Mouse (Mus musculus) midbrain, embryonic 11.5 days (tissue): Measurements from ENCODE around the gene Psmd2. TPM values are rescaled to one million over a fixed set of nuclear protein-coding genes. Genes with fewer than 3 reads are reported as not detected.
A peak's percentile ranks its signal among the peaks of the same experiment; 100 is the strongest.

Source experiments
- ATAC-seq: fragments of 200-750 bp; cut with Nextera tagmentation; 2 replicates; pipeline ENCODE4 v1.8.0; 2017; ENCODE audit warnings: moderate TSS enrichment, moderate library complexity; ENCODE audit not compliant: low FRiP score
- DNase-seq: peaks from one replicate; pipeline ENCODE4 v3.0.0; 2015; ENCODE audit warnings: low spot score; ENCODE audit errors: missing footprints
- H3K27ac ChIP-seq: fragments of 300-500 bp; sonication (generic); 2 replicates; pipeline ENCODE4 v1.5.1; 2014; ENCODE audit warnings: low read depth, low read length
- H3K27me3 ChIP-seq: fragments of 300-500 bp; sonication (generic); 2 replicates; pipeline ENCODE4 v1.6.1; 2014; ENCODE audit warnings: mild to moderate bottlenecking, low read length, moderate library complexity, mixed read lengths; ENCODE audit not compliant: control insufficient read depth, insufficient read depth
- H3K36me3 ChIP-seq: fragments of 300-500 bp; sonication (generic); 2 replicates; pipeline ENCODE4 v1.6.1; 2014; ENCODE audit warnings: mild to moderate bottlenecking, low read length, moderate library complexity, mixed read lengths; ENCODE audit not compliant: control insufficient read depth, insufficient read depth
- H3K4me1 ChIP-seq: fragments of 300-500 bp; sonication (generic); 2 replicates; pipeline ENCODE4 v1.6.1; 2014; ENCODE audit warnings: low read length; ENCODE audit not compliant: control insufficient read depth, insufficient read depth
- H3K4me2 ChIP-seq: fragments of 300-500 bp; sonication (generic); 2 replicates; pipeline ENCODE4 v1.6.1; 2014; ENCODE audit warnings: mild to moderate bottlenecking, moderate library complexity
- H3K4me3 ChIP-seq: fragments of 300-500 bp; sonication (generic); 2 replicates; pipeline ENCODE4 v1.5.1; 2014; ENCODE audit warnings: low read depth, low read length
- H3K9ac ChIP-seq: fragments of 300-500 bp; sonication (generic); 2 replicates; pipeline ENCODE4 v1.6.1; 2014; ENCODE audit warnings: low read length
- H3K9me3 ChIP-seq: fragments of 300-500 bp; sonication (generic); 2 replicates; pipeline ENCODE4 v1.6.1; 2016; ENCODE audit warnings: low read length; ENCODE audit not compliant: control insufficient read depth
- WGBS: fragments of 180-500 bp; shearing (Covaris S2); extraction: QIAGEN DNeasy Blood & Tissue Kit; methylation state at CpG from one replicate; pipeline ENCODE4 v1.1.7; 2014; 5-methylcytosine and 5-hydroxymethylcytosine counted together
- polyA plus RNA-seq: library from polyadenylated mRNA; unstranded; fragments of >200 nt; fragmentation: Nextera tagmentation; extraction: Ambion mirVana; gene quantifications from 2 replicates; pipeline ENCODE4 v1.2.1, GENCODE M21; 2014

Gene Psmd2
- polyA plus RNA-seq, 1 experiment from 2014 or later: 474 TPM

GRCm38 (mm10) chr16:20673706-20674303 lies 22.4 kb downstream of the Psmd2 start:
- DNase-seq: peak; percentile 85
- Histone ChIP-seq H3K4me3 (peak overlapping the region; percentile 99), H3K27ac (no peak overlapping the region; the same call in 1 of the 2 replicates), H3K4me1 (peaks cover 15% of the 10 kb centered on the region), H3K27me3 (no peaks in the 10 kb centered on the region), H3K4me2 (peak overlapping the region; percentile 96), H3K9ac (peak overlapping the region; percentile 95), H3K9me3 (no peaks in the 10 kb centered on the region), H3K36me3 (peaks cover 29% of the 10 kb centered on the region)
- WGBS: 20% methylated on average over 14 of the region's 14 CpGs
- ATAC-seq: no peak

- Histone ChIP-seq H3K27me3 (no peaks in the 10 kb centered on the region), H3K9me3 (no peaks in the 10 kb centered on the region), H3K36me3 (peaks cover 42% of the 10 kb centered on the region), H3K27ac (no peak overlapping the region), H3K4me2 (no peak overlapping the region), H3K9ac (peak overlapping the region; percentile 16; the same call in 1 of the 2 replicates), H3K4me1 (peaks cover 15% of the 10 kb centered on the region), H3K4me3 (no peak overlapping the region)
- no peak for ATAC-seq
- 90% methylated on average over 6 of the region's 6 CpGs for WGBS
- no peak for DNase-seq
Observed at GRCm38 (mm10) chr16:20675213-20675612, 23.8 kb downstream of the Psmd2 start.

- Histone ChIP-seq H3K27ac (no peak overlapping the region), H3K4me3 (no peak overlapping the region), H3K9me3 (no peaks in the 10 kb centered on the region), H3K36me3 (peaks cover 52% of the 10 kb centered on the region), H3K9ac (no peak overlapping the region), H3K4me1 (peaks cover 15% of the 10 kb centered on the region), H3K27me3 (no peaks in the 10 kb centered on the region), H3K4me2 (no peak overlapping the region)
- DNase-seq: peak; percentile 72
- WGBS: 90% methylated on average over 4 of the region's 4 CpGs
- no peak for ATAC-seq
Observed at GRCm38 (mm10) chr16:20676702-20677101, 25.2 kb downstream of the Psmd2 start.

GRCm38 (mm10) chr16:20677380-20677779 lies 25.9 kb downstream of the Psmd2 start:
- Histone ChIP-seq H3K4me2 (no peak overlapping the region), H3K27me3 (no peaks in the 10 kb centered on the region), H3K9me3 (no peaks in the 10 kb centered on the region), H3K36me3 (peaks cover 57% of the 10 kb centered on the region), H3K4me1 (peaks cover 15% of the 10 kb centered on the region), H3K9ac (no peak overlapping the region), H3K27ac (no peak overlapping the region), H3K4me3 (no peak overlapping the region)
- peak; percentile 47 for DNase-seq
- WGBS: 92% methylated on average over 5 of the region's 5 CpGs
- ATAC-seq: no peak

GRCm38 (mm10) chr16:20677974-20678675 lies 26.7 kb downstream of the Psmd2 start:
- Histone ChIP-seq H3K4me3 (no peak overlapping the region), H3K36me3 (peaks cover 65% of the 10 kb centered on the region), H3K27ac (no peak overlapping the region), H3K9ac (no peak overlapping the region), H3K4me2 (no peak overlapping the region), H3K9me3 (no peaks in the 10 kb centered on the region), H3K27me3 (no peaks in the 10 kb centered on the region), H3K4me1 (peaks cover 15% of the 10 kb centered on the region)
- ATAC-seq (no peak), DNase-seq (peak; percentile 47)
- WGBS: 84% methylated on average over 10 of the region's 10 CpGs

- Histone ChIP-seq H3K9me3 (no peaks in the 10 kb centered on the region), H3K27ac (no peak overlapping the region), H3K36me3 (peaks cover 37% of the 10 kb centered on the region), H3K4me2 (no peak overlapping the region), H3K27me3 (no peaks in the 10 kb centered on the region), H3K4me1 (peaks cover 18% of the 10 kb centered on the region), H3K4me3 (no peak overlapping the region), H3K9ac (no peak overlapping the region)
- no peak for DNase-seq
- 95% methylated on average over 3 of the region's 3 CpGs for WGBS
- ATAC-seq: no peak
Observed at GRCm38 (mm10) chr16:20690774-20691173, 39.3 kb downstream of the Psmd2 start.

- DNase-seq (no peak), ATAC-seq (no peak)
- H3K36me3 ChIP-seq: peaks cover 29% of the 10 kb centered on the region
- H3K9me3 ChIP-seq: no peaks in the 10 kb centered on the region
- H3K27ac ChIP-seq: no peak overlapping the region
- H3K4me2 ChIP-seq: no peak overlapping the region
- no peaks in the 10 kb centered on the region for H3K27me3 ChIP-seq
- 100% methylated on average over 1 of the region's 1 CpGs for WGBS
- H3K4me1 ChIP-seq: peaks cover 25% of the 10 kb centered on the region
- no peak overlapping the region for H3K9ac ChIP-seq
- no peak overlapping the region for H3K4me3 ChIP-seq
Observed at GRCm38 (mm10) chr16:20691617-20692016, 40.2 kb downstream of the Psmd2 start.

GRCm38 (mm10) chr16:20692241-20692965 lies 41.0 kb downstream of the Psmd2 start:
- Histone ChIP-seq H3K27ac (no peak overlapping the region), H3K36me3 (peaks cover 21% of the 10 kb centered on the region), H3K4me3 (no peak overlapping the region), H3K4me1 (peaks cover 27% of the 10 kb centered on the region), H3K9ac (no peak overlapping the region), H3K27me3 (no peaks in the 10 kb centered on the region), H3K4me2 (no peak overlapping the region), H3K9me3 (no peaks in the 10 kb centered on the region)
- ATAC-seq (no peak), DNase-seq (no peak)
- 51% methylated on average over 16 of the region's 16 CpGs for WGBS
